Mouse (Mus musculus) liver, adult 2 months (tissue): ENCODE measurements at regions not wholly inside any gene's neighbourhood (a gene's known extent, or its start where the extent isn't known, plus 50 kb on each side); places are given as distances from the start of the nearest gene placed in this dataset.

Experiments used
- CTCF ChIP-seq: fragments of 200-500 bp; IDR thresholded peaks from 2 replicates; pipeline ENCODE4 v1.5.1; 2011; ENCODE audit warnings: low read depth, low read length, control low read depth
- POLR2A ChIP-seq: fragments of 200-500 bp; IDR thresholded peaks from 2 replicates; pipeline ENCODE4 v1.6.1; 2011; ENCODE audit warnings: low read length, control low read depth; ENCODE audit not compliant: insufficient read depth; ENCODE audit errors: extremely low read depth

GRCm38 (mm10) chr15:60089921-60090320, 73.5 kb upstream of the 4933412E24Rik start:
- TF ChIP-seq CTCF (no peak), POLR2A (no peak)
